Mouse (Mus musculus): ENCODE measurements around the gene Dlg2.

DNA sequence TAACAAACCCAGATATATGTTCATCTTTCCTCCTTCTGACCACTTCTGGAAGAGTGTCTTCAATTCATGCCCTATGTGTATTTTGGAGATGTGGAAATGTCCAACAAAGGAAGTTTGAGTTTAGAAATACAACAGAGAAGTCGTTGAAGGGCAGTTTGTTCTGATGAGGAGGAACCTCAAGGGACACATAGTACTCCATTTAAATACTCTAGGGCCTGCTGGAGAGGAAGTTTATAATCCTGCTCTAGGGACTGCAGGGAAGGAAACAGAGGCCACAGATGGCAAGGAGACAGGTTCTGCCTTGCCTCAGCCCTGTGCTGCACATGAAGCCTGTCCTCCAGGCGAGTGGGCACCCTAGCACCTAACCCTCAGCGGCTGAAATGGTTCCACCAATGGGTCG, 1965.6 kb downstream of the Dlg2 start:
- TF ChIP-seq POLR2A (IDR thresholded peaks at IDR 0.05; ENCODE audit: borderline replicate concordance, extremely low read depth, insufficient read depth, insufficient read length, poor library complexity, severe bottlenecking) (no peak), CTCF (IDR thresholded peaks at IDR 0.05; ENCODE audit: borderline replicate concordance, extremely low read depth, insufficient read depth, insufficient read length) (no peak)

Data from brain, embryonic 14.5 days (tissue).